Mouse (Mus musculus): Measurements from ENCODE around the gene Hoxc13.

Gene Hoxc13

GRCm38 (mm10) chr15:102965003-102965891, 44.3 kb downstream of the Hoxc13 start:
- no peak for DNase-seq

GRCm38 (mm10) chr15:102965892-102966775, 45.2 kb downstream of the Hoxc13 start:
- DNase-seq, result peak; percentile 68 to 77

- DNase-seq, result no peak
These were observed 45.9 kb downstream of the Hoxc13 start, which contains the start of gene Hoxc10 for GRCm38 (mm10) chr15:102966776-102967311. TSS of gene Hoxc10 (plus strand) at chr15:102966796.

GRCm38 (mm10) chr15:102967312-102967510, 46.3 kb downstream of the Hoxc13 start, which contains the start of gene Hoxc5:
TSS of gene Hoxc5 (plus strand) at chr15:102967443.
- no peak for DNase-seq

GRCm38 (mm10) chr15:102967511-102968397, 46.9 kb downstream of the Hoxc13 start:
- no peak for DNase-seq

GRCm38 (mm10) chr15:102969296-102969695, 48.4 kb downstream of the Hoxc13 start:
- no peak for DNase-seq

GRCm38 (mm10) chr15:102970740-102971139, 49.8 kb downstream of the Hoxc13 start:
- DNase-seq, result no peak

GRCm38 (mm10) chr15:102972254-102972653, 51.4 kb downstream of the Hoxc13 start:
- DNase-seq, result no peak

- no peak for DNase-seq
These were observed 51.9 kb downstream of the Hoxc13 start for GRCm38 (mm10) chr15:102972753-102973152.

- no peak for DNase-seq
These were observed 54.1 kb downstream of the Hoxc13 start for GRCm38 (mm10) chr15:102975034-102975433.

GRCm38 (mm10) chr15:102975688-102976111, 54.8 kb downstream of the Hoxc13 start:
- DNase-seq, result no peak

- no peak for DNase-seq
These were observed 55.3 kb downstream of the Hoxc13 start, which contains the start of gene Hoxc9 for GRCm38 (mm10) chr15:102976171-102976570. TSS of gene Hoxc9 (plus strand) at chr15:102976439.

- DNase-seq, result no peak
These were observed 55.9 kb downstream of the Hoxc13 start for GRCm38 (mm10) chr15:102976631-102977422.

- DNase-seq, result no peak
These were observed 56.6 kb downstream of the Hoxc13 start for GRCm38 (mm10) chr15:102977423-102977974.
